Mouse (Mus musculus) ES-E14 (cell line): ENCODE results near the gene Lasp1.

Source experiments
- CHD2 ChIP-seq: IDR thresholded peaks from 2 replicates; pipeline ENCODE4 v1.6.1; 2014; ENCODE audit warnings: mild to moderate bottlenecking, low read depth, low read length, inconsistent platforms
- ZC3H11A ChIP-seq: IDR thresholded peaks from 2 replicates; pipeline ENCODE4 v1.6.1; 2012; ENCODE audit warnings: low read depth, mild to moderate bottlenecking, inconsistent platforms, low read length, borderline replicate concordance

DNA sequence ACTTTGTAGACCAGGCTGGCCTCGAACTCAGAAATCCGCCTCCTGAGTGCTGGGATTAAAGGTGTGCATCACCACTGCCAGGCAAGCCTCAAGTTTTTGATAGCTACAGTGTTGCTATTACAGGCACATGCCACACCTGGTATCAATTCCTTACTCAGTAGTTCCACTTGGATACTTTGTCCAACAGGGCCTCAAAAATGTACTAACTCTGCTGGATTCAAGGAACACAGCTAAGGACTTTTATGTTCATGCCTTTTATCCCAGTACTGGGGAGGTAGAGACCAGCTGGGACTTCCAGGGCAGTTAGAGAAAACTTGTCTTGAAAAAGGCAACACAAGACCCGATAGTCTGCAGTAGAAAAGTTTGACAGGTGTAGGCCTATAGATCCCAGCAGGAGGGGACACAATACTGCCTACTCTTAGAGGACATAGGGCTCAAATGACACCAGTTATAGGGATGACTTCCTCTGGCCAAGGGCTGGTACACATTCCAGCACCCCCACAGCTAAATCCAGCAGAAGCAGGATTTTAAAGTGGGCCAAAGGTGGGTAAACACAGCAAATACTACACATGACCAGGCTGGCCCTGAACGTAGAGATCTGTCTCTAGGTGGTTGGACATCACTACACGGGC is 22.2 kb upstream of the Lasp1 start:
- TF ChIP-seq CHD2 (no peak), ZC3H11A (no peak)
